Mouse (Mus musculus) megakaryocyte, embryonic 14.5 days (primary cell): ENCODE results near the gene Tmem88b. TPM values are rescaled to one million over a fixed set of nuclear protein-coding genes. Genes with fewer than 3 reads are reported as not detected.
A peak's percentile ranks its signal among the peaks of the same experiment; 100 is the strongest.

Experiments
- H3K27me3 ChIP-seq: replicated peaks from 2 replicates; pipeline ENCODE3; 2012; ENCODE audit warnings: inconsistent platforms
- H3K36me3 ChIP-seq: replicated peaks from 2 replicates; pipeline ENCODE3; 2012; ENCODE audit warnings: low read length, inconsistent platforms, mixed read lengths
- H3K4me1 ChIP-seq: 2 replicates; pipeline ENCODE4 v1.6.1; 2012; ENCODE audit warnings: inconsistent platforms
- H3K4me3 ChIP-seq: replicated peaks from 2 replicates; pipeline ENCODE3; 2012; ENCODE audit warnings: moderate library complexity, mild to moderate bottlenecking, inconsistent platforms
- H3K9me3 ChIP-seq: 2 replicates; pipeline ENCODE4 v1.6.1; 2012; ENCODE audit warnings: inconsistent platforms
- FLI1 ChIP-seq: IDR thresholded peaks from 2 replicates; pipeline ENCODE4 v1.6.1; 2012; ENCODE audit warnings: low read length, inconsistent platforms, mixed read lengths
- GATA1 ChIP-seq: IDR thresholded peaks from 3 replicates; pipeline ENCODE4 v1.6.1; 2012; ENCODE audit warnings: mixed read lengths, low read length, inconsistent platforms, borderline replicate concordance
- polyA plus RNA-seq: library from polyadenylated mRNA; stranded (reverse); fragments of >175 nt; gene quantifications from 2 replicates; pipeline ENCODE4 v1.2.3, GENCODE M21; 2012; ENCODE audit warnings: low replicate concordance; ENCODE audit not compliant: insufficient read depth

The Tmem88b gene
- polyA plus RNA-seq, 1 experiment, result 0.04 TPM

GRCm38 (mm10) chr4:155739741-155740636, 45.7 kb downstream of the Tmem88b start:
- Histone ChIP-seq H3K4me3 (no peak overlapping the region), H3K36me3 (peaks cover 93% of the 10 kb centered on the region), H3K27me3 (no peaks in the 10 kb centered on the region), H3K4me1 (peaks cover 28% of the 10 kb centered on the region), H3K9me3 (no peaks in the 10 kb centered on the region)
- no peak for TF ChIP-seq FLI1
- TF ChIP-seq GATA1, result no peak

- Histone ChIP-seq H3K4me3 (no peak overlapping the region), H3K4me1 (peaks cover 32% of the 10 kb centered on the region), H3K27me3 (no peaks in the 10 kb centered on the region), H3K36me3 (peaks cover 85% of the 10 kb centered on the region), H3K9me3 (no peaks in the 10 kb centered on the region)
- TF ChIP-seq GATA1 (no peak), FLI1 (no peak)
Measured at GRCm38 (mm10) chr4:155739152-155739551, 46.5 kb downstream of the Tmem88b start.

GRCm38 (mm10) chr4:155738262-155738661, 47.4 kb downstream of the Tmem88b start:
- H3K36me3 ChIP-seq, result peaks cover 83% of the 10 kb centered on the region
- H3K27me3 ChIP-seq, result no peaks in the 10 kb centered on the region
- TF ChIP-seq FLI1 (no peak), GATA1 (no peak)
- H3K4me1 ChIP-seq, result peaks cover 41% of the 10 kb centered on the region
- H3K4me3 ChIP-seq, result no peak overlapping the region
- no peaks in the 10 kb centered on the region for H3K9me3 ChIP-seq

- Histone ChIP-seq H3K4me3 (peak overlapping the region; percentile 11), H3K27me3 (no peaks in the 10 kb centered on the region), H3K36me3 (peaks cover 83% of the 10 kb centered on the region), H3K4me1 (peaks cover 58% of the 10 kb centered on the region), H3K9me3 (no peaks in the 10 kb centered on the region)
- no peak for TF ChIP-seq GATA1
- TF ChIP-seq FLI1, result no peak
Measured at GRCm38 (mm10) chr4:155736421-155736820, 49.3 kb downstream of the Tmem88b start.

- H3K4me1 ChIP-seq, result peaks cover 64% of the 10 kb centered on the region
- no peak for TF ChIP-seq FLI1
- no peak for TF ChIP-seq GATA1
- H3K27me3 ChIP-seq, result no peaks in the 10 kb centered on the region
- H3K9me3 ChIP-seq, result no peaks in the 10 kb centered on the region
- H3K4me3 ChIP-seq, result peak overlapping the region; percentile 97
- peaks cover 83% of the 10 kb centered on the region for H3K36me3 ChIP-seq
Measured at GRCm38 (mm10) chr4:155735788-155736187, 49.9 kb downstream of the Tmem88b start.

- Histone ChIP-seq H3K9me3 (no peaks in the 10 kb centered on the region), H3K27me3 (no peaks in the 10 kb centered on the region), H3K4me3 (peak overlapping the region; percentile 97), H3K36me3 (peaks cover 83% of the 10 kb centered on the region), H3K4me1 (peaks cover 66% of the 10 kb centered on the region)
- TF ChIP-seq FLI1 (no peak), GATA1 (no peak)
Measured at GRCm38 (mm10) chr4:155734951-155735702, 50.5 kb downstream of the Tmem88b start.

- H3K9me3 ChIP-seq, result no peaks in the 10 kb centered on the region
- H3K4me1 ChIP-seq, result peaks cover 66% of the 10 kb centered on the region
- H3K4me3 ChIP-seq, result peak within 1 kb of the TSS; percentile 97
- no peak for TF ChIP-seq GATA1
- no peak for TF ChIP-seq FLI1
- peaks cover 83% of the 10 kb centered on the region for H3K36me3 ChIP-seq
- no peaks in the 10 kb centered on the region for H3K27me3 ChIP-seq
Measured at GRCm38 (mm10) chr4:155734350-155734941, 51.2 kb downstream of the Tmem88b start, which contains the start of gene Tmem240. Tmem240 (plus strand) TSS chr4:155734800.

GRCm38 (mm10) chr4:155733267-155733666, 52.4 kb downstream of the Tmem88b start:
- H3K9me3 ChIP-seq, result no peaks in the 10 kb centered on the region
- peak overlapping the region; percentile 38 for H3K4me3 ChIP-seq
- H3K36me3 ChIP-seq, result peaks cover 84% of the 10 kb centered on the region

More at GRCm38 (mm10) chr4:155733267-155733666, 52.4 kb downstream of the Tmem88b start:
- no peak for TF ChIP-seq GATA1
- TF ChIP-seq FLI1, result no peak
- Histone ChIP-seq H3K27me3 (no peaks in the 10 kb centered on the region), H3K4me1 (peaks cover 63% of the 10 kb centered on the region)

Other genes starting within 250 kb of the Tmem88b start
- gene Nadk, start 223.5 kb downstream of the Tmem88b start, polyA plus RNA-seq, result 38.7 and 54.4 TPM in 2 replicates
- gene Slc35e2, start 184.5 kb downstream of the Tmem88b start, polyA plus RNA-seq, result 0.17 and 0.60 TPM in 2 replicates
- gene Cdk11b, start 161.0 kb downstream of the Tmem88b start, polyA plus RNA-seq, result 9.7 and 77.3 TPM in 2 replicates
- gene Gm10563, start 140.5 kb downstream of the Tmem88b start, polyA plus RNA-seq, result not detected in 2 replicates
- gene Mmp23, start 132.5 kb downstream of the Tmem88b start, polyA plus RNA-seq, result 3.7 TPM in 1 of 2 replicates, not detected in the other
- gene Mib2, start 116.7 kb downstream of the Tmem88b start, polyA plus RNA-seq, result 45.2 and 94.9 TPM in 2 replicates
- gene Fndc10, start 91.5 kb downstream of the Tmem88b start, polyA plus RNA-seq, result 0.44 and 4.7 TPM in 2 replicates
- 37.1 and 112 TPM in 2 replicates for gene Ssu72, start 81.1 kb downstream of the Tmem88b start, polyA plus RNA-seq
- 1.2 and 3.2 TPM in 2 replicates for gene Tmem240, start 51.1 kb downstream of the Tmem88b start, polyA plus RNA-seq
- 11.3 and 20.5 TPM in 2 replicates for gene Atad3a, start 24.8 kb downstream of the Tmem88b start, polyA plus RNA-seq
- gene Vwa1, start 11.2 kb downstream of the Tmem88b start, polyA plus RNA-seq, result 0.41 and 1.4 TPM in 2 replicates
- not detected in 2 replicates for gene Ankrd65, start 4.6 kb upstream of the Tmem88b start, polyA plus RNA-seq
- gene Mrpl20, start 17.0 kb upstream of the Tmem88b start, polyA plus RNA-seq, result 10.2 and 29.9 TPM in 2 replicates
- gene Ccnl2, start 26.6 kb upstream of the Tmem88b start, polyA plus RNA-seq, result 8.4 and 15.4 TPM in 2 replicates
- 60.6 and 341 TPM in 2 replicates for gene Aurkaip1, start 45.4 kb upstream of the Tmem88b start, polyA plus RNA-seq
- 0.13 TPM in 1 of 2 replicates, not detected in the other for gene Mxra8, start 53.8 kb upstream of the Tmem88b start, polyA plus RNA-seq
- 29.5 and 68.0 TPM in 2 replicates for gene Dvl1, start 61.5 kb upstream of the Tmem88b start, polyA plus RNA-seq
- 0.22 and 1.7 TPM in 2 replicates for gene Tas1r3, start 77.5 kb upstream of the Tmem88b start, polyA plus RNA-seq
- 1.5 and 3.5 TPM in 2 replicates for gene Cptp, start 83.6 kb upstream of the Tmem88b start, polyA plus RNA-seq
- gene Ints11, start 83.7 kb upstream of the Tmem88b start, polyA plus RNA-seq, result 12.5 and 14.1 TPM in 2 replicates
- 99.4 and 450 TPM in 2 replicates for gene Pusl1, start 105.9 kb upstream of the Tmem88b start, polyA plus RNA-seq
- 33.2 and 58.6 TPM in 2 replicates for gene Acap3, start 105.9 kb upstream of the Tmem88b start, polyA plus RNA-seq
- 90.8 and 106 TPM in 2 replicates for gene Ube2j2, start 158.0 kb upstream of the Tmem88b start, polyA plus RNA-seq
- gene C1qtnf12, start 176.4 kb upstream of the Tmem88b start, polyA plus RNA-seq, result 30.2 and 64.1 TPM in 2 replicates
- gene B3galt6, start 206.8 kb upstream of the Tmem88b start, polyA plus RNA-seq, result 3.3 and 5.3 TPM in 2 replicates
- 29.6 and 45.2 TPM in 2 replicates for gene Sdf4, start 207.0 kb upstream of the Tmem88b start, polyA plus RNA-seq
- 2.3 and 9.4 TPM in 2 replicates for gene Tnfrsf4, start 228.0 kb upstream of the Tmem88b start, polyA plus RNA-seq
- gene Tnfrsf18, start 240.3 kb upstream of the Tmem88b start, polyA plus RNA-seq, result 2.9 TPM in 1 of 2 replicates, not detected in the other